Mouse (Mus musculus): ENCODE measurements around the gene Tbcel.

- TF ChIP-seq CTCF (IDR thresholded peaks at IDR 0.05 in 2 of 3, conservative IDR thresholded peaks at IDR 0.05 in 1 of 3; ENCODE audit: control insufficient read depth in 1 of 3, insufficient read depth in 1 of 3, low read depth in 2 of 3, low read length in 3 of 3, poor library complexity in 1 of 3, severe bottlenecking in 1 of 3) (no peak), MYB (IDR thresholded peaks at IDR 0.05; ENCODE audit: low read depth, low read length) (no peak), SIN3A (IDR thresholded peaks at IDR 0.05; ENCODE audit: low read length) (no peak), ZC3H11A (IDR thresholded peaks at IDR 0.05; ENCODE audit: low read depth, low read length) (no peak), MAFK (IDR thresholded peaks at IDR 0.05; ENCODE audit: borderline replicate concordance, low read depth, low read length) (no peak), TCF12 (IDR thresholded peaks at IDR 0.05; ENCODE audit: low read depth, low read length) (no peak)
Observed at GRCm38 (mm10) chr9:42504971-42505510, 2.6 kb downstream of the Tbcel start.

All from MEL (cell line).